Mouse (Mus musculus) right cerebral cortex, postnatal 14 days (tissue): ENCODE data around the gene Gm3286.
"Not testable (repeated sequence)": the region's sequence is repeated elsewhere in the genome, so short reads cannot be mapped to it uniquely, and the experiment has no call there.

ENCODE experiments used
- DNase-seq: peaks from one replicate; pipeline ENCODE4 v3.0.0; 2022

Gene Gm3286

DNA sequence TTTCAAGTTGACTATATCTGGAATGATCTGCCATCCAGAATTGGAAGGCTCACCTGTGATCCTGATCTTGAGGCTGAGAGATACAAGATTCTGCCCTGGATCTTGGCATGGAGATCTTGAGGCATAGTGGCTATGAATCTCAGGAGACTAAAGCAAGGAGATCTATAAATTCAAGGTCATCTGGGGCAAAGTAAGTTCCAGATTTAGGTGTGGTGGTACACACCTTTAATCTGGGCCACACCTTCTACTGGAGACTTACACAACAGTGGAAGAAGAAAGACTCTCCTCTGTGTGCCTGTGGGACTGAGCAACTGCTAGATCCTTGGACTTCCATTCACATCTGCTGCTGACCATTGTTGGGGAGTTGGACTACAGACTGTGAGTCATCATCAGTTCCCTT lies at the start of gene Gm3286:
Gene Gm3286 (plus strand): TSS at position 301 of the 400 bp plus-strand sequence.
- DNase-seq = not testable (repeated sequence)
